Mouse (Mus musculus): ENCODE data around the gene Nrf1. TPM values are rescaled to one million over a fixed set of nuclear protein-coding genes. Genes with fewer than 3 reads are reported as not detected.

Nrf1 gene
- polyA plus RNA-seq, 1 experiment: 27.0 TPM

GRCm38 (mm10) chr6:30014187-30014864 lies 33.5 kb upstream of the Nrf1 start:
- Histone ChIP-seq H3K27me3 (ENCODE audit: control insufficient read depth, insufficient read depth, low read length) (no peaks in the 10 kb centered on the region), H3K4me3 (ENCODE audit: control insufficient read depth, low read depth, low read length) (no peak overlapping the region), H3K36me3 (ENCODE audit: control insufficient read depth, insufficient read depth, low read length) (no peaks in the 10 kb centered on the region), H3K4me1 (ENCODE audit: control insufficient read depth, insufficient read depth, low read length) (no peaks in the 10 kb centered on the region), H3K27ac (ENCODE audit: control insufficient read depth, insufficient read depth, low read depth, low read length) (no peak overlapping the region)
- TF ChIP-seq POLR2A (IDR thresholded peaks at IDR 0.05; ENCODE audit: control insufficient read depth, low read depth, low read length) (no peak), CTCF (IDR thresholded peaks at IDR 0.05; ENCODE audit: control insufficient read depth, insufficient read depth, insufficient replicate concordance, low read depth, low read length) (no peak)

- Histone ChIP-seq H3K4me1 (ENCODE audit: control insufficient read depth, insufficient read depth, low read length) (no peaks in the 10 kb centered on the region), H3K4me3 (ENCODE audit: control insufficient read depth, low read depth, low read length) (no peak overlapping the region), H3K27me3 (ENCODE audit: control insufficient read depth, insufficient read depth, low read length) (no peaks in the 10 kb centered on the region), H3K27ac (ENCODE audit: control insufficient read depth, insufficient read depth, low read depth, low read length) (no peak overlapping the region), H3K36me3 (ENCODE audit: control insufficient read depth, insufficient read depth, low read length) (no peaks in the 10 kb centered on the region)
- TF ChIP-seq CTCF (IDR thresholded peaks at IDR 0.05; ENCODE audit: control insufficient read depth, insufficient read depth, insufficient replicate concordance, low read depth, low read length) (no peak), POLR2A (IDR thresholded peaks at IDR 0.05; ENCODE audit: control insufficient read depth, low read depth, low read length) (no peak)
Observed at GRCm38 (mm10) chr6:30021241-30021640, 26.5 kb upstream of the Nrf1 start.

- TF ChIP-seq CTCF (IDR thresholded peaks at IDR 0.05; ENCODE audit: control insufficient read depth, insufficient read depth, insufficient replicate concordance, low read depth, low read length): no peak
- TF ChIP-seq POLR2A (IDR thresholded peaks at IDR 0.05; ENCODE audit: control insufficient read depth, low read depth, low read length): no peak
- Histone ChIP-seq H3K4me3 (ENCODE audit: control insufficient read depth, low read depth, low read length) (no peak overlapping the region), H3K4me1 (ENCODE audit: control insufficient read depth, insufficient read depth, low read length) (no peaks in the 10 kb centered on the region), H3K27ac (ENCODE audit: control insufficient read depth, insufficient read depth, low read depth, low read length) (no peak overlapping the region), H3K36me3 (ENCODE audit: control insufficient read depth, insufficient read depth, low read length) (no peaks in the 10 kb centered on the region), H3K27me3 (ENCODE audit: control insufficient read depth, insufficient read depth, low read length) (no peaks in the 10 kb centered on the region)
Observed at GRCm38 (mm10) chr6:30021656-30022055, 26.1 kb upstream of the Nrf1 start.

GRCm38 (mm10) chr6:30026799-30027198 lies 21.0 kb upstream of the Nrf1 start:
- no peaks in the 10 kb centered on the region for H3K27me3 ChIP-seq (ENCODE audit: control insufficient read depth, insufficient read depth, low read length)
- no peak overlapping the region for H3K27ac ChIP-seq (ENCODE audit: control insufficient read depth, insufficient read depth, low read depth, low read length)
- 0 out of 2 replicates have a peak, but pooled peaks cover 2% of the 10 kb centered on the region for H3K4me1 ChIP-seq (ENCODE audit: control insufficient read depth, insufficient read depth, low read length)
- TF ChIP-seq POLR2A (IDR thresholded peaks at IDR 0.05; ENCODE audit: control insufficient read depth, low read depth, low read length) (no peak), CTCF (IDR thresholded peaks at IDR 0.05; ENCODE audit: control insufficient read depth, insufficient read depth, insufficient replicate concordance, low read depth, low read length) (no peak)
- H3K4me3 ChIP-seq (ENCODE audit: control insufficient read depth, low read depth, low read length): no peak overlapping the region
- H3K36me3 ChIP-seq (ENCODE audit: control insufficient read depth, insufficient read depth, low read length): no peaks in the 10 kb centered on the region

GRCm38 (mm10) chr6:30028358-30028757 lies 19.4 kb upstream of the Nrf1 start:
- Histone ChIP-seq H3K4me1 (ENCODE audit: control insufficient read depth, insufficient read depth, low read length) (0 out of 2 replicates have a peak, but pooled peaks cover 2% of the 10 kb centered on the region), H3K36me3 (ENCODE audit: control insufficient read depth, insufficient read depth, low read length) (no peaks in the 10 kb centered on the region), H3K27me3 (ENCODE audit: control insufficient read depth, insufficient read depth, low read length) (no peaks in the 10 kb centered on the region), H3K4me3 (ENCODE audit: control insufficient read depth, low read depth, low read length) (no peak overlapping the region), H3K27ac (ENCODE audit: control insufficient read depth, insufficient read depth, low read depth, low read length) (no peak overlapping the region)
- TF ChIP-seq POLR2A (IDR thresholded peaks at IDR 0.05; ENCODE audit: control insufficient read depth, low read depth, low read length) (no peak), CTCF (IDR thresholded peaks at IDR 0.05; ENCODE audit: control insufficient read depth, insufficient read depth, insufficient replicate concordance, low read depth, low read length) (no peak)

GRCm38 (mm10) chr6:30035112-30035511 lies 12.7 kb upstream of the Nrf1 start:
- no peaks in the 10 kb centered on the region for H3K36me3 ChIP-seq (ENCODE audit: control insufficient read depth, insufficient read depth, low read length)
- no peaks in the 10 kb centered on the region for H3K4me1 ChIP-seq (ENCODE audit: control insufficient read depth, insufficient read depth, low read length)
- TF ChIP-seq POLR2A (IDR thresholded peaks at IDR 0.05; ENCODE audit: control insufficient read depth, low read depth, low read length): no peak
- no peak for TF ChIP-seq CTCF (IDR thresholded peaks at IDR 0.05; ENCODE audit: control insufficient read depth, insufficient read depth, insufficient replicate concordance, low read depth, low read length)
- no peak overlapping the region for H3K27ac ChIP-seq (ENCODE audit: control insufficient read depth, insufficient read depth, low read depth, low read length)
- H3K27me3 ChIP-seq (ENCODE audit: control insufficient read depth, insufficient read depth, low read length): no peaks in the 10 kb centered on the region
- no peak overlapping the region for H3K4me3 ChIP-seq (ENCODE audit: control insufficient read depth, low read depth, low read length)

- Histone ChIP-seq H3K27ac (ENCODE audit: control insufficient read depth, insufficient read depth, low read depth, low read length) (no peak overlapping the region), H3K4me3 (ENCODE audit: control insufficient read depth, low read depth, low read length) (no peak overlapping the region), H3K36me3 (ENCODE audit: control insufficient read depth, insufficient read depth, low read length) (no peaks in the 10 kb centered on the region), H3K27me3 (ENCODE audit: control insufficient read depth, insufficient read depth, low read length) (no peaks in the 10 kb centered on the region), H3K4me1 (ENCODE audit: control insufficient read depth, insufficient read depth, low read length) (no peaks in the 10 kb centered on the region)
- TF ChIP-seq CTCF (IDR thresholded peaks at IDR 0.05; ENCODE audit: control insufficient read depth, insufficient read depth, insufficient replicate concordance, low read depth, low read length): no peak
- TF ChIP-seq POLR2A (IDR thresholded peaks at IDR 0.05; ENCODE audit: control insufficient read depth, low read depth, low read length): no peak
Observed at GRCm38 (mm10) chr6:30041498-30041897, 6.3 kb upstream of the Nrf1 start.

All from testis, adult 2 months (tissue).